Mouse (Mus musculus) stomach, postnatal 0 days (tissue): ENCODE results near the gene Tmbim6. TPM values are rescaled to one million over a fixed set of nuclear protein-coding genes. Genes with fewer than 3 reads are reported as not detected.
A peak's percentile ranks its signal among the peaks of the same experiment; 100 is the strongest.

Experiments used
- ATAC-seq: fragments of 200-750 bp; cut with Nextera tagmentation; 2 replicates; pipeline ENCODE4 v1.8.0; 2017; ENCODE audit not compliant: low FRiP score, low TSS enrichment
- DNase-seq: peaks from one replicate; pipeline ENCODE4 v3.0.0-alpha.2; 2016; ENCODE audit warnings: low spot score
- H3K27ac ChIP-seq: fragments of 300-500 bp; sonication (generic); replicated peaks from 2 replicates; pipeline ENCODE4 v1.5.1; 2014; ENCODE audit warnings: mild to moderate bottlenecking, control low read depth
- H3K27me3 ChIP-seq: fragments of 300-500 bp; sonication (generic); 2 replicates; pipeline ENCODE4 v1.6.1; 2014; ENCODE audit warnings: low read length; ENCODE audit not compliant: control insufficient read depth, insufficient read depth
- H3K36me3 ChIP-seq: fragments of 300-500 bp; sonication (generic); 2 replicates; pipeline ENCODE4 v1.6.1; 2014; ENCODE audit warnings: low read length, mixed read lengths; ENCODE audit not compliant: control insufficient read depth, insufficient read depth
- H3K4me1 ChIP-seq: fragments of 300-500 bp; sonication (generic); replicated peaks from 2 replicates; pipeline ENCODE4 v1.6.1; 2014; ENCODE audit warnings: antibody characterized with exemption; ENCODE audit not compliant: control insufficient read depth, insufficient read depth
- H3K4me2 ChIP-seq: fragments of 300-500 bp; sonication (generic); replicated peaks from 2 replicates; pipeline ENCODE4 v1.6.1; 2014; ENCODE audit warnings: low read depth, mild to moderate bottlenecking, control low read depth, moderate library complexity
- H3K4me3 ChIP-seq: fragments of 300-500 bp; sonication (generic); 2 replicates; pipeline ENCODE4 v1.5.1; 2014; ENCODE audit warnings: low read depth, low read length, control low read depth
- H3K9ac ChIP-seq: fragments of 300-500 bp; sonication (generic); 2 replicates; pipeline ENCODE4 v1.6.1; 2014; ENCODE audit warnings: mild to moderate bottlenecking, low read length, control low read depth, mixed read lengths
- H3K9me3 ChIP-seq: fragments of 300-500 bp; sonication (generic); 2 replicates; pipeline ENCODE4 v1.6.1; 2016; ENCODE audit warnings: low read length; ENCODE audit not compliant: control insufficient read depth
- CTCF ChIP-seq: IDR thresholded peaks from 2 replicates; pipeline ENCODE4 v1.5.1; 2016; ENCODE audit warnings: antibody characterized with exemption, low read depth, mild to moderate bottlenecking, moderate library complexity
- EP300 ChIP-seq: optimal IDR thresholded peaks from 2 replicates; pipeline ENCODE3; 2016; ENCODE audit warnings: antibody characterized with exemption
- WGBS: fragments of 180-500 bp; shearing (Covaris S2); extraction: QIAGEN DNeasy Blood & Tissue Kit; methylation state at CpG from one replicate; pipeline ENCODE4 v1.1.7; 2014; 5-methylcytosine and 5-hydroxymethylcytosine counted together
- polyA plus RNA-seq: library from polyadenylated mRNA; unstranded; fragments of >200 nt; fragmentation: Nextera tagmentation; extraction: Ambion mirVana; gene quantifications from 2 replicates; pipeline ENCODE4 v1.2.1, GENCODE M21; 2015

The Tmbim6 gene
- polyA plus RNA-seq, 1 experiment from 2014 or later, result 469 TPM

- H3K4me2 ChIP-seq, result peak overlapping the region; percentile 6; the same call in 1 of the 2 replicates
- H3K27ac ChIP-seq, result peak overlapping the region; percentile 49
- 0 out of 2 replicates have a peak, but pooled peaks cover 4% of the 10 kb centered on the region for H3K4me1 ChIP-seq
- no peaks in the 10 kb centered on the region for H3K27me3 ChIP-seq
- no peak overlapping the region for H3K9ac ChIP-seq
- 40% methylated on average over 1 of the region's 1 CpGs for WGBS
- H3K4me3 ChIP-seq, result no peak overlapping the region
- DNase-seq (no peak), ATAC-seq (no peak)
- TF ChIP-seq EP300 (no peak), CTCF (no peak)
- H3K9me3 ChIP-seq, result no peaks in the 10 kb centered on the region
- H3K36me3 ChIP-seq, result no peaks in the 10 kb centered on the region
Measured at GRCm38 (mm10) chr15:99396462-99396861, 3.8 kb downstream of the Tmbim6 start.

- Histone ChIP-seq H3K4me1 (0 out of 2 replicates have a peak, but pooled peaks cover 4% of the 10 kb centered on the region), H3K27ac (peak overlapping the region; percentile 49), H3K9ac (no peak overlapping the region), H3K4me3 (no peak overlapping the region), H3K9me3 (no peaks in the 10 kb centered on the region), H3K4me2 (peak overlapping the region; percentile 6; the same call in 1 of the 2 replicates), H3K36me3 (no peaks in the 10 kb centered on the region), H3K27me3 (no peaks in the 10 kb centered on the region)
- DNase-seq, result no peak
- no peak for ATAC-seq
- 28% methylated on average over 4 of the region's 4 CpGs for WGBS
- no peak for TF ChIP-seq EP300
- no peak for TF ChIP-seq CTCF
Measured at GRCm38 (mm10) chr15:99396875-99397274, 4.2 kb downstream of the Tmbim6 start.

- H3K9ac ChIP-seq, result no peak overlapping the region
- peaks cover 3% of the 10 kb centered on the region; the same call in 1 of the 2 replicates for H3K36me3 ChIP-seq
- WGBS, result 83% methylated on average over 2 of the region's 2 CpGs
- H3K9me3 ChIP-seq, result no peaks in the 10 kb centered on the region
- no peak overlapping the region for H3K27ac ChIP-seq
- H3K4me2 ChIP-seq, result no peak overlapping the region
- ATAC-seq (no peak), DNase-seq (no peak)
- 0 out of 2 replicates have a peak, but pooled peaks cover 4% of the 10 kb centered on the region for H3K4me1 ChIP-seq
- TF ChIP-seq CTCF (no peak), EP300 (no peak)
- no peak overlapping the region for H3K4me3 ChIP-seq
- H3K27me3 ChIP-seq, result no peaks in the 10 kb centered on the region
Measured at GRCm38 (mm10) chr15:99397622-99398021, 4.9 kb downstream of the Tmbim6 start.

- Histone ChIP-seq H3K27me3 (no peaks in the 10 kb centered on the region), H3K4me2 (no peak overlapping the region), H3K36me3 (peaks cover 8% of the 10 kb centered on the region; the same call in 1 of the 2 replicates), H3K9me3 (no peaks in the 10 kb centered on the region), H3K9ac (no peak overlapping the region), H3K4me1 (0 out of 2 replicates have a peak, but pooled peaks cover 2% of the 10 kb centered on the region), H3K27ac (peak overlapping the region; percentile 45; the same call in 1 of the 2 replicates), H3K4me3 (no peak overlapping the region)
- no peak for TF ChIP-seq CTCF
- no peak for TF ChIP-seq EP300
- ATAC-seq (no peak), DNase-seq (no peak)
- whole genome bisulfite sequencing, result 72% methylated on average over 15 of the region's 15 CpGs
Measured at GRCm38 (mm10) chr15:99399503-99400245, 7.0 kb downstream of the Tmbim6 start.

- TF ChIP-seq CTCF, result no peak
- TF ChIP-seq EP300, result no peak
- Histone ChIP-seq H3K27me3 (no peaks in the 10 kb centered on the region), H3K4me1 (0 out of 2 replicates have a peak, but pooled peaks cover 2% of the 10 kb centered on the region), H3K27ac (no peak overlapping the region), H3K4me3 (no peak overlapping the region), H3K36me3 (peaks cover 10% of the 10 kb centered on the region; the same call in 1 of the 2 replicates), H3K4me2 (no peak overlapping the region), H3K9ac (no peak overlapping the region), H3K9me3 (no peaks in the 10 kb centered on the region)
- 63% methylated on average over 6 of the region's 6 CpGs for WGBS
- DNase-seq (no peak), ATAC-seq (peak; percentile 74)
Measured at GRCm38 (mm10) chr15:99400602-99401001, 7.9 kb downstream of the Tmbim6 start.
